Mouse (Mus musculus) E14TG2a.4 (cell line): Measurements from ENCODE around the gene Map4.

ENCODE experiments used
- H3K27me3 ChIP-seq: 2 replicates; pipeline ENCODE4 v1.6.1; 2014; ENCODE audit warnings: low read length, control low read depth; ENCODE audit not compliant: insufficient read depth
- H3K36me3 ChIP-seq: 2 replicates; pipeline ENCODE4 v1.6.1; 2014; ENCODE audit warnings: low read length, control low read depth; ENCODE audit not compliant: insufficient read depth
- H3K4me1 ChIP-seq: replicated peaks from 2 replicates; pipeline ENCODE4 v1.6.1; 2014; ENCODE audit warnings: low read depth, low read length, control low read depth
- H3K4me3 ChIP-seq: replicated peaks from 2 replicates; pipeline ENCODE4 v1.5.1; 2014; ENCODE audit warnings: mild to moderate bottlenecking, low read length
- H3K9me3 ChIP-seq: 2 replicates; pipeline ENCODE4 v1.6.1; 2014; ENCODE audit warnings: low read length, control low read depth
- CTCF ChIP-seq: conservative IDR thresholded peaks from 2 replicates; pipeline ENCODE4 v1.5.1; 2014; ENCODE audit warnings: low read length
- NANOG ChIP-seq: IDR thresholded peaks from 2 replicates; pipeline ENCODE4 v1.6.1; 2014; ENCODE audit warnings: borderline replicate concordance, low read length, mixed read lengths
- POU5F1 ChIP-seq: IDR thresholded peaks from 2 replicates; pipeline ENCODE4 v1.6.1; 2014; ENCODE audit warnings: low read length, borderline replicate concordance

Map4 gene

GRCm38 (mm10) chr9:110045763-110046377 is 114.6 kb downstream of the Map4 start:
- Histone ChIP-seq H3K4me1 (peaks cover 18% of the 10 kb centered on the region), H3K4me3 (no peak overlapping the region), H3K9me3 (no peaks in the 10 kb centered on the region), H3K27me3 (no peaks in the 10 kb centered on the region), H3K36me3 (peaks cover 28% of the 10 kb centered on the region)
- TF ChIP-seq POU5F1 (no peak), NANOG (no peak), CTCF (no peak)

DNA sequence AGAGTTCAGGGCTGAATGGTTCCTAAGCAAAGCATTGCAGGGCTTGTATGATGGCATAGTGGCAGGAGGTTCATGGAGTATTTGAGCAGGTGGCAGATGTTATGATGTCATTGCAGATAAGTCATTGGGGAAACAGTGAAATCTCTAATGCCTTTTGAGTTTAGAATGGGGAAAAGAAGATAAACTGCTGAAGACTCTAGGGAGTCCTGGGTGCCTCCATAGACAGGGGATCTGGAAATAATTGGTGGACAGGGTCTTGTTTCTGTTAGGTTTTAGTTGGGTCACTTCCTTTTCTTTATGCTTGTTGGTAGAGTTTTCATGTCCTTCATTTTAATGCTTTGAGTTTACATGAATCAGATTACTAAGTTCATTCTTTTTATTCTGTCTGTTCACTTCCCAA is 116.0 kb downstream of the Map4 start:
- H3K27me3 ChIP-seq: no peaks in the 10 kb centered on the region
- H3K4me3 ChIP-seq: no peak overlapping the region
- TF ChIP-seq CTCF (no peak), POU5F1 (no peak), NANOG (no peak)
- peaks cover 32% of the 10 kb centered on the region for H3K4me1 ChIP-seq
- no peaks in the 10 kb centered on the region for H3K9me3 ChIP-seq
- H3K36me3 ChIP-seq: peaks cover 25% of the 10 kb centered on the region

DNA sequence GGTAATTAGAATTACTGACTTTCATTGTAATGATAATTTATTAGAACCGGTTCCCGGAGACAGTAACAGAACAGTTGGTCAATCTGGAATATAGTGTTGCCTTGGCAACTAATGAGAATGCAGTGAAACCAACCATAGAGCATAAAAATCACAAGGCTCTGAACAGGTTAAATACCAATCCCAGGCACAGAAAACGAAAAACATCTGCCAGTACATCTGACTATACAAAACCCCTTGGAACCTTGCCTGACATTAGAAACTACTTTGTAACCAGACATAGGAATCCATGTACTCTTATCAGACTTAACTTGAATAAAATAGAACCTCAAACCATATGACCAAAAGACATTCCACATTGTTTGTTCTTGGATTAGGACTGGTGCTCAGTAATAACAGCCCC is 116.6 kb downstream of the Map4 start:
- Histone ChIP-seq H3K27me3 (no peaks in the 10 kb centered on the region), H3K9me3 (no peaks in the 10 kb centered on the region), H3K4me1 (peaks cover 38% of the 10 kb centered on the region), H3K4me3 (no peak overlapping the region), H3K36me3 (peaks cover 27% of the 10 kb centered on the region)
- TF ChIP-seq NANOG (no peak), CTCF (no peak), POU5F1 (no peak)

DNA sequence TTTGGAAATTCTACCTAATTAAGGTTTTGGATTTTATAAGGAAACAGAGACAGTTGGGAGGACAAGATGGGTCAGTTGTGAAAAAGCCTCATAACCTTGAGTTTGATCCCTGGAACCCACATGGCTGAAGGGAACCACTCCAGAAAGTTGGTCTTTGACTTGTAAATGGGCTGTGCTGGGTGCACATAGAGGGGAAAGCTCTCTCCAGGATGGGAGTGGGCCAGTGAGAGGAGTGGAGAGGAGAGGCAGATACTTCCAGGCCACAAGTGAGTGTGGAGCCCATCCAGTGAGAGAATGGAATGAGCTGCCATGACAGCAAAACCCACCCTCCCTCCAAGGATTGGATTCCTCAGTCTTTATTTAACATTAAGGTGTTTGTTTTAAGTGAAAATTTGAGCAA is 119.9 kb downstream of the Map4 start:
- H3K4me3 ChIP-seq: peak overlapping the region; percentile 33; the same call in 1 of the 2 replicates
- H3K9me3 ChIP-seq: no peaks in the 10 kb centered on the region
- H3K27me3 ChIP-seq: no peaks in the 10 kb centered on the region
- H3K36me3 ChIP-seq: peaks cover 24% of the 10 kb centered on the region
- peaks cover 51% of the 10 kb centered on the region for H3K4me1 ChIP-seq
- no peak for TF ChIP-seq POU5F1
- TF ChIP-seq CTCF: no peak
- no peak for TF ChIP-seq NANOG

DNA sequence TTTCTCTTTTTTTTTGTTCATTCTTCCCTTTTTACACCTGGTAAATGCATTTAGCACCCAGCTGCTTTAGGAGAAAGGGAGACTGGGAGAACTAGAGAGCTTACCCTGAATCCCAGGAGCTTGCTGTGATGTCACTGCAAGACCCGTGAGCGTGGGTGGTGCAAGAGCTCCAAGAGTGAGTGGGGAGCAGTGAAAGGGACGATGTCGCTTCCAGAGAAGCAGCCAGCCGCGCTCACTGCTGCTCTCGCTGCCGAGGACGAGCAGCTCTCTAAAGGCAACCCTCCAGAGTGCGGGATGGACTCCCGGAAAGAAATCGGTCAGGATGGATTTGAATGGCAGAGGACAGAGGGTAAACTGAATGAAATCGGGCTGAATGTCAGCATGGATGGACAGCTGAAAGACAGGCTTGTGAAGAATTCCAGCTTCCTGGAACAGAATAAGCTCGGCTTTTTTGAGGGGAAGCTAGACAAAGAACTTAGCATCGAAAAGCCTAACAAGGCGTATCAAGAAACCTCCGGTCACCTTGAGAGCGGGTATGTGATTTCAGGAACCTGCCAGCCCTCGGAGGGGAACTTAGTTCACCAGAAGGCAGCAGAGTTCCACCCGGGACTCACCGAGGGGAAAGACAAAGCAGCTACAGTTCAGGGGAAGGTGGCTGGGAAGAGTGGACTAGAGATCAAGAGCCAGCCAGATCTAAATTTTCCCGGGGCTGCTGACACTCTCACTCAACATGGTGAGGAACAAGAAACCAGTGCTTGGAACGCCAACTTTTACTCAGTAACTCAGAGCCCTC is 120.8 kb downstream of the Map4 start:
- peak overlapping the region; percentile 33 for H3K4me3 ChIP-seq
- H3K9me3 ChIP-seq: no peaks in the 10 kb centered on the region
- no peaks in the 10 kb centered on the region for H3K27me3 ChIP-seq
- H3K4me1 ChIP-seq: peaks cover 48% of the 10 kb centered on the region
- no peak for TF ChIP-seq POU5F1
- TF ChIP-seq CTCF: no peak
- no peak for TF ChIP-seq NANOG
- peaks cover 21% of the 10 kb centered on the region for H3K36me3 ChIP-seq

DNA sequence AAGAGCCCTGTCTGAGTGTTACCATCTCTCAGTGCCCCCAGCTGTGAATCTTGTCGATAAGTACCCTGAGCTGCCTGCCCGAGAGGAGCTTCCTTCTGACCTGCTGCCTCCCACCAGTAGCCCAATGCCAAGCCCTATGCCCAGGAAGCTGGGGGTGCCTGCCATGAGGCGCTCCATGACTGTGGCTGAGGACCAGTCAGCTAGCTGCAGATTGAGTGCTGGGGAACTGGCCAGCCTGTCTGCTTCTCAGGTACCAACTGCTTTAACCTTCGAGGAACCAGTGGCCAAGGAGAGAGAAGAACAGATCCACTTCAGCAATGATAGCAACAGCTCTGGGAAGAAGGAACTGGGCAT is 121.7 kb downstream of the Map4 start:
- Histone ChIP-seq H3K4me1 (peaks cover 43% of the 10 kb centered on the region), H3K36me3 (peaks cover 27% of the 10 kb centered on the region), H3K27me3 (no peaks in the 10 kb centered on the region), H3K9me3 (no peaks in the 10 kb centered on the region), H3K4me3 (no peak overlapping the region)
- no peak for TF ChIP-seq POU5F1
- TF ChIP-seq CTCF: no peak
- TF ChIP-seq NANOG: no peak

- Histone ChIP-seq H3K27me3 (no peaks in the 10 kb centered on the region), H3K4me3 (no peak overlapping the region), H3K4me1 (peaks cover 43% of the 10 kb centered on the region), H3K36me3 (peaks cover 28% of the 10 kb centered on the region), H3K9me3 (no peaks in the 10 kb centered on the region)
- TF ChIP-seq POU5F1 (no peak), CTCF (no peak), NANOG (no peak)
Measured at GRCm38 (mm10) chr9:110053305-110054079, 122.2 kb downstream of the Map4 start.

DNA sequence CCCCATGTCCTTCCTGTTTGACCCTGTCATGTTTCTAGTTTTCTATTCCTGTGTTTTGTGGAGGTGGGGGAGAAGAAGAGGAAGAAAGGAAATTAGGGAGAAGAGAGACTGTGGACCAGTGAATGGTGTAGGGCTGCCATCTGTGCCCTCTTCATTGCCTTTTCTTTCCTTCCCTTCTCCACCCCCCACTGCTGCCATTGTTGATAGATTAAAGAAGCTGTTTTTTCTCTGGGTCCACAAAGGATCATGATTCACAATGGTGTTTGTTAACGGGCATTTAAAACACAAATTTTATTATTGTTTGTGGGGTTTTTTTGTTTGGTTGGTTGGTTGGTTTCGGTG is 122.8 kb downstream of the Map4 start:
- TF ChIP-seq POU5F1 (no peak), NANOG (no peak), CTCF (no peak)
- Histone ChIP-seq H3K4me3 (no peak overlapping the region), H3K9me3 (no peaks in the 10 kb centered on the region), H3K27me3 (no peaks in the 10 kb centered on the region), H3K4me1 (peaks cover 43% of the 10 kb centered on the region), H3K36me3 (peaks cover 31% of the 10 kb centered on the region)
